In genomic region chr4:12601165-12601919, GRCm38 (mm10) we compare ENCODE assay signal across 22 mouse cellular contexts.
A peak's percentile ranks its signal among the peaks of the same experiment; 100 is the strongest.
DNase-seq lines count a peak whose midpoint lies in the region; ATAC-seq and TF ChIP-seq lines count a peak whose summit lies in the region.
"Had no signal": no experiment of that assay in that cellular context is flagged by ENCODE, and none has a peak within 500 bp of the region (broad histone marks: within the 10 kb centered on the region; RNA-seq: fewer than 3 reads in every experiment).

No protein-coding gene starts in this region.

- no peak overlapping the region for H3K4me2 ChIP-seq in forebrain, embryonic 11.5 days (ENCODE audit: low read depth, low read length, severe bottlenecking)
- no peak overlapping the region for H3K4me2 ChIP-seq in forebrain, postnatal 0 days (ENCODE audit: low read depth)
- H3K4me2 ChIP-seq in midbrain, embryonic 12.5 days (replicated peaks): no peak overlapping the region
- no peak overlapping the region for H3K4me2 ChIP-seq in forebrain, embryonic 14.5 days (ENCODE audit: low read length)
- H3K4me2 ChIP-seq: embryonic facial prominence, embryonic 15.5 days; heart, embryonic 11.5 days; heart, embryonic 15.5 days; hindbrain, embryonic 14.5 days had no signal

- no peak overlapping the region for H3K27ac ChIP-seq in forebrain, embryonic 11.5 days (ENCODE audit: low read depth, low read length)
- no peak overlapping the region for H3K27ac ChIP-seq in forebrain, postnatal 0 days (ENCODE audit: low read depth, low read length)
- H3K27ac ChIP-seq in midbrain, embryonic 12.5 days (replicated peaks): no peak overlapping the region
- no peak overlapping the region for H3K27ac ChIP-seq in midbrain, embryonic 10.5 days (replicated peaks)
- no peak overlapping the region for H3K27ac ChIP-seq in forebrain, embryonic 14.5 days (ENCODE audit: low read depth, low read length)
- H3K27ac ChIP-seq: embryonic facial prominence, embryonic 15.5 days; gastrocnemius, adult 2 months; heart, embryonic 15.5 days; hindbrain, embryonic 14.5 days had no signal

- no peak for DNase-seq in forebrain, embryonic 11.5 days (ENCODE audit: low spot score)
- no peak for DNase-seq in forebrain, postnatal 0 days
- no peak for DNase-seq in midbrain, embryonic 10.5 days (ENCODE audit: low spot score)
- DNase-seq in forebrain, embryonic 14.5 days (ENCODE audit: low spot score): peak; percentile 75
- DNase-seq in retina, embryonic 14.5 days (ENCODE audit: low spot score): peak; percentile 2
- DNase-seq in lung, adult 18-20 months: no peak
- no peak for DNase-seq in adrenal gland, adult 2 months
- DNase-seq: adrenal gland, postnatal 14 days; cerebellum, adult 2 months; cerebellum, postnatal 14 days; embryo, embryonic 11 days; gastrocnemius, adult 2 months; gastrocnemius, postnatal 36 days; heart, adult 18-20 months; heart, postnatal 14 days had no signal

- no peak overlapping the region for H3K4me3 ChIP-seq in forebrain, embryonic 11.5 days (ENCODE audit: low read depth, low read length)
- H3K4me3 ChIP-seq in forebrain, postnatal 0 days (ENCODE audit: low read depth, low read length): no peak overlapping the region
- H3K4me3 ChIP-seq in midbrain, embryonic 12.5 days: no peak overlapping the region
- no peak overlapping the region for H3K4me3 ChIP-seq in midbrain, embryonic 10.5 days
- H3K4me3 ChIP-seq in forebrain, embryonic 14.5 days (ENCODE audit: low read depth, low read length): no peak overlapping the region
- H3K4me3 ChIP-seq: embryonic facial prominence, embryonic 15.5 days; erythroblast, embryonic 14.5 days; gastrocnemius, adult 2 months; heart, embryonic 15.5 days had no signal

- no peak overlapping the region for H3K9ac ChIP-seq in forebrain, embryonic 11.5 days (ENCODE audit: low read length)
- H3K9ac ChIP-seq in forebrain, postnatal 0 days: no peak overlapping the region
- H3K9ac ChIP-seq in midbrain, embryonic 12.5 days (replicated peaks): no peak overlapping the region
- no peak overlapping the region for H3K9ac ChIP-seq in forebrain, embryonic 14.5 days (ENCODE audit: low read length)
- H3K9ac ChIP-seq: embryonic facial prominence, embryonic 15.5 days; heart, embryonic 15.5 days; hindbrain, embryonic 14.5 days had no signal

- no peak for TF ChIP-seq CTCF in forebrain, postnatal 0 days (IDR thresholded peaks at IDR 0.05; ENCODE audit: low read depth)

- peak; percentile 85 for ATAC-seq in forebrain, embryonic 11.5 days (replicated peaks; ENCODE audit: low FRiP score)
- no peak for ATAC-seq in forebrain, postnatal 0 days
- peak; percentile 47; the same call in 1 of the 2 replicates for ATAC-seq in midbrain, embryonic 12.5 days (ENCODE audit: low FRiP score, low read depth)
- peak; percentile 69; the same call in 1 of the 2 replicates for ATAC-seq in forebrain, embryonic 14.5 days
- ATAC-seq: intestine, embryonic 16.5 days had no signal

- peaks cover 4% of the 10 kb centered on the region; the same call in 1 of the 2 replicates for H3K4me1 ChIP-seq in forebrain, embryonic 11.5 days (replicated peaks; ENCODE audit: control insufficient read depth, insufficient read depth, low read length)
- no peaks in the 10 kb centered on the region; the same call in 1 of the 2 replicates for H3K4me1 ChIP-seq in forebrain, postnatal 0 days (ENCODE audit: insufficient read depth)
- H3K4me1 ChIP-seq in midbrain, embryonic 12.5 days: no peaks in the 10 kb centered on the region
- peaks cover 3% of the 10 kb centered on the region; the same call in 1 of the 2 replicates for H3K4me1 ChIP-seq in midbrain, embryonic 10.5 days
- H3K4me1 ChIP-seq in forebrain, embryonic 14.5 days (ENCODE audit: control insufficient read depth, insufficient read depth, low read length): no peaks in the 10 kb centered on the region
- H3K4me1 ChIP-seq: heart, embryonic 15.5 days had no signal

- no peaks in the 10 kb centered on the region for H3K9me3 ChIP-seq in forebrain, embryonic 11.5 days (ENCODE audit: control insufficient read depth, low read length)
- H3K9me3 ChIP-seq in forebrain, postnatal 0 days (ENCODE audit: low read length): no peaks in the 10 kb centered on the region
- no peaks in the 10 kb centered on the region for H3K9me3 ChIP-seq in midbrain, embryonic 12.5 days
- H3K9me3 ChIP-seq in midbrain, embryonic 10.5 days (replicated peaks): no peaks in the 10 kb centered on the region
- no peaks in the 10 kb centered on the region for H3K9me3 ChIP-seq in forebrain, embryonic 14.5 days (replicated peaks; ENCODE audit: control insufficient read depth, low read length)
- H3K9me3 ChIP-seq: embryonic facial prominence, embryonic 15.5 days; heart, embryonic 15.5 days had no signal

- WGBS in forebrain, embryonic 11.5 days: 56% methylated on average over 15 of the region's 15 CpGs
- WGBS in forebrain, postnatal 0 days: 36% methylated on average over 15 of the region's 15 CpGs
- 75% methylated on average over 15 of the region's 15 CpGs for WGBS in midbrain, embryonic 12.5 days
- WGBS in midbrain, embryonic 10.5 days: 86% methylated on average over 15 of the region's 15 CpGs
- WGBS in forebrain, embryonic 14.5 days: 31% methylated on average over 15 of the region's 15 CpGs

- H3K27me3 ChIP-seq in forebrain, embryonic 11.5 days (ENCODE audit: control insufficient read depth, insufficient read depth, low read length): no peaks in the 10 kb centered on the region
- H3K27me3 ChIP-seq in forebrain, postnatal 0 days (ENCODE audit: insufficient read depth, low read length): no peaks in the 10 kb centered on the region
- H3K27me3 ChIP-seq in midbrain, embryonic 12.5 days: no peaks in the 10 kb centered on the region
- no peaks in the 10 kb centered on the region for H3K27me3 ChIP-seq in midbrain, embryonic 10.5 days (ENCODE audit: low read depth, poor library complexity, severe bottlenecking)
- H3K27me3 ChIP-seq in forebrain, embryonic 14.5 days (replicated peaks; ENCODE audit: control insufficient read depth, insufficient read depth, low read length): no peaks in the 10 kb centered on the region
- H3K27me3 ChIP-seq: embryonic facial prominence, embryonic 15.5 days; heart, embryonic 15.5 days had no signal

- H3K36me3 ChIP-seq in forebrain, embryonic 11.5 days (ENCODE audit: control insufficient read depth, insufficient read depth, low read length): no peaks in the 10 kb centered on the region
- no peaks in the 10 kb centered on the region for H3K36me3 ChIP-seq in forebrain, postnatal 0 days (ENCODE audit: insufficient read depth)
- no peaks in the 10 kb centered on the region for H3K36me3 ChIP-seq in midbrain, embryonic 12.5 days
- H3K36me3 ChIP-seq in midbrain, embryonic 10.5 days: no peaks in the 10 kb centered on the region
- H3K36me3 ChIP-seq in forebrain, embryonic 14.5 days (ENCODE audit: control insufficient read depth, insufficient read depth, low read length): no peaks in the 10 kb centered on the region
- H3K36me3 ChIP-seq: embryonic facial prominence, embryonic 15.5 days; heart, embryonic 15.5 days had no signal

Comparison
In these comparisons a context has a peak if more than half of its experiments do, and no peak if none do; other contexts are left out.
1. DNase-seq: peak in forebrain, embryonic 14.5 days (single experiment) and retina, embryonic 14.5 days (single experiment); none in forebrain, embryonic 11.5 days (single experiment), forebrain, postnatal 0 days (single experiment), midbrain, embryonic 10.5 days (single experiment), lung, adult 18-20 months (0 of 2) and adrenal gland, adult 2 months (single experiment).